Comparison of ENCODE assay signal across 33 mouse cellular contexts in genomic region chr4:82461676-82462075, GRCm38 (mm10).
"Had no signal": no experiment of that assay in that cellular context is flagged by ENCODE, and none has a peak within 500 bp of the region (broad histone marks: within the 10 kb centered on the region; RNA-seq: fewer than 3 reads in every experiment).

No protein-coding gene starts in this region.

- H3K27ac ChIP-seq: limb, embryonic 10.5 days; limb, embryonic 12.5 days; limb, embryonic 13.5 days; limb, embryonic 15.5 days; liver, embryonic 12.5 days; liver, embryonic 13.5 days; liver, embryonic 14.5 days; liver, embryonic 15.5 days; lung, embryonic 15.5 days; macrophage; midbrain, embryonic 10.5 days; midbrain, embryonic 12.5 days; midbrain, embryonic 13.5 days; midbrain, embryonic 15.5 days; neural tube, embryonic 12.5 days; neural tube, embryonic 13.5 days had no signal

- H3K27me3 ChIP-seq: limb, embryonic 12.5 days; limb, embryonic 13.5 days; limb, embryonic 15.5 days; liver, embryonic 12.5 days; liver, embryonic 13.5 days; liver, embryonic 15.5 days; lung, embryonic 15.5 days; megakaryocyte, embryonic 14.5 days; midbrain, embryonic 12.5 days; midbrain, embryonic 13.5 days; midbrain, embryonic 15.5 days; neural tube, embryonic 12.5 days; neural tube, embryonic 13.5 days had no signal

- H3K4me2 ChIP-seq: limb, embryonic 12.5 days; limb, embryonic 13.5 days; limb, embryonic 15.5 days; liver, embryonic 11.5 days; liver, embryonic 12.5 days; liver, embryonic 13.5 days; liver, embryonic 15.5 days; lung, embryonic 14.5 days; lung, embryonic 15.5 days; midbrain, embryonic 11.5 days; midbrain, embryonic 12.5 days; midbrain, embryonic 13.5 days; midbrain, embryonic 15.5 days; neural tube, embryonic 12.5 days; neural tube, embryonic 13.5 days had no signal

- H3K4me1 ChIP-seq: megakaryocyte, embryonic 14.5 days had no signal

- H3K9me3 ChIP-seq: limb, embryonic 10.5 days; limb, embryonic 12.5 days; limb, embryonic 13.5 days; limb, embryonic 15.5 days; liver, embryonic 12.5 days; liver, embryonic 13.5 days; liver, embryonic 15.5 days; lung, embryonic 15.5 days; midbrain, embryonic 10.5 days; midbrain, embryonic 12.5 days; midbrain, embryonic 13.5 days; midbrain, embryonic 15.5 days; neural tube, embryonic 12.5 days; neural tube, embryonic 13.5 days had no signal

- DNase-seq: left cerebral cortex, postnatal 4 days; liver; liver, embryonic 13.5 days; liver, postnatal 0 days; lung, adult 18-20 months; lung, adult 2 months; lung, embryonic 14.5 days; lung, postnatal 10 days; lung, postnatal 14 days; lung, postnatal 36 days; lung, postnatal 4 days; midbrain, embryonic 14.5 days had no signal

- H3K9ac ChIP-seq: limb, embryonic 12.5 days; limb, embryonic 13.5 days; limb, embryonic 15.5 days; liver, embryonic 12.5 days; liver, embryonic 13.5 days; liver, embryonic 14.5 days; liver, embryonic 15.5 days; liver, postnatal 0 days; lung, embryonic 14.5 days; lung, embryonic 15.5 days; midbrain, embryonic 12.5 days; midbrain, embryonic 13.5 days; midbrain, embryonic 15.5 days; neural tube, embryonic 12.5 days; neural tube, embryonic 13.5 days had no signal

- ATAC-seq: liver, embryonic 12.5 days; liver, postnatal 0 days; lung, postnatal 0 days; midbrain, embryonic 13.5 days; midbrain, embryonic 15.5 days; midbrain, embryonic 16.5 days had no signal

- H3K4me3 ChIP-seq: limb, embryonic 10.5 days; limb, embryonic 12.5 days; limb, embryonic 13.5 days; limb, embryonic 15.5 days; liver, embryonic 12.5 days; liver, embryonic 13.5 days; liver, embryonic 15.5 days; lung, embryonic 15.5 days; megakaryocyte, embryonic 14.5 days; midbrain, embryonic 10.5 days; midbrain, embryonic 12.5 days; midbrain, embryonic 13.5 days; midbrain, embryonic 15.5 days; myocyte; neural tube, embryonic 12.5 days; neural tube, embryonic 13.5 days had no signal

- H3K36me3 ChIP-seq: limb, embryonic 10.5 days; limb, embryonic 12.5 days; limb, embryonic 13.5 days; limb, embryonic 15.5 days; liver, embryonic 12.5 days; liver, embryonic 13.5 days; liver, embryonic 15.5 days; lung, embryonic 15.5 days; midbrain, embryonic 10.5 days; midbrain, embryonic 12.5 days; midbrain, embryonic 13.5 days; midbrain, embryonic 15.5 days; neural tube, embryonic 12.5 days; neural tube, embryonic 13.5 days had no signal
